Mouse (Mus musculus) gastrocnemius, postnatal 14 days (tissue): ENCODE data around the gene Nfix. TPM values are rescaled to one million over a fixed set of nuclear protein-coding genes. Genes with fewer than 3 reads are reported as not detected.
A peak's percentile ranks its signal among the peaks of the same experiment; 100 is the strongest.
"Not testable (repeated sequence)": the region's sequence is repeated elsewhere in the genome, so short reads cannot be mapped to it uniquely, and the experiment has no call there.

Source experiments
- DNase-seq: peaks from one replicate; pipeline ENCODE4 v3.0.0; 2021; ENCODE audit warnings: mixed read lengths
- intact Hi-C: fragments of 180-260 bp; cut with DNase I; formaldehyde crosslinking; loops from one replicate; pipeline ENCODE4 v1.15.1; 2025; ENCODE audit warnings: low total_unique reads
- total RNA-seq, 2 experiments: library from RNA; stranded (reverse); gene quantifications; 2 replicates each; pipeline ENCODE4 v1.2.3; 2021

The Nfix gene
- total RNA-seq, 2 experiments from 2014 or later: 531 to 566 TPM

DNA sequence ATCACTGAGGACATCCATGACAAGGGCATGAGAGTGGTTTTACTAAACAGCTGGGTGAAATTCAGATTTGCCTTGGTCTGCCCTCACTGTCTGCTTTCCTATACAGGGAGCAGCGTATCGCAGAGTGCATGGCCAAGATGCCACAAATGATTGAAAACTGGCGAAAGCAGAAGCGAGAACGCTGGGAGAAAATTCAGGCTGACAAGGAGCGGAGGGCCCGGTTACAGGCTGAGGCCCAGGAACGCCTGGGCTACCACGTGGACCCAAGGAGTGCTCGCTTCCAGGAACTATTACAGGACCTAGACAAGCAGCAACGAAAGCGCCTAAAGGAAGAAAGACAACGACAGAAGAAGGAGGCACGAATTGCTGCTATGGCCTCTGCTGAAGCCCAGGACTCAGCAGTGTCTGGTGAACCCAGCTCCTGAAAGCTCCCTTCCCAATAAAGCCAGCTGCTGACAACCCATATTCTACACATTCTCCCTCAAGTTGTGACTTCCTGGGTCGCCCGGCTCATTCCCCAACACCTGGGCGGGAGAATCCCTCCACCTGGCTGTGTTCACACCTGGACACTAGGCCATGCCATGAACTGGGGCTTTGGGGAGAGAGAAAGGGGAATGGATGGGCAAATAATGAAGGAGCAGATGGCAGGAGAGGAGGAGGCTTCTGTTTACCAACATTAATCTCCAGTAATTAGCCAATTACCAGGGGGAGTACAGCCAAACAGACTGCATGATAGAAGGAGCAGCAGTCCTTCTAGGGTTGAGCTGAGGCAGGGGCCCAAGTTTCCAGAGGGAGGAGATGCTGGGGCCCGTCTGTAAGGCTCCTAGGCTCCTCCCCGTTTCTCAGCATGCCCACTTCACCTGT is 34.1 kb upstream of the Nfix start:
- intact Hi-C loops: no loop called here

DNA sequence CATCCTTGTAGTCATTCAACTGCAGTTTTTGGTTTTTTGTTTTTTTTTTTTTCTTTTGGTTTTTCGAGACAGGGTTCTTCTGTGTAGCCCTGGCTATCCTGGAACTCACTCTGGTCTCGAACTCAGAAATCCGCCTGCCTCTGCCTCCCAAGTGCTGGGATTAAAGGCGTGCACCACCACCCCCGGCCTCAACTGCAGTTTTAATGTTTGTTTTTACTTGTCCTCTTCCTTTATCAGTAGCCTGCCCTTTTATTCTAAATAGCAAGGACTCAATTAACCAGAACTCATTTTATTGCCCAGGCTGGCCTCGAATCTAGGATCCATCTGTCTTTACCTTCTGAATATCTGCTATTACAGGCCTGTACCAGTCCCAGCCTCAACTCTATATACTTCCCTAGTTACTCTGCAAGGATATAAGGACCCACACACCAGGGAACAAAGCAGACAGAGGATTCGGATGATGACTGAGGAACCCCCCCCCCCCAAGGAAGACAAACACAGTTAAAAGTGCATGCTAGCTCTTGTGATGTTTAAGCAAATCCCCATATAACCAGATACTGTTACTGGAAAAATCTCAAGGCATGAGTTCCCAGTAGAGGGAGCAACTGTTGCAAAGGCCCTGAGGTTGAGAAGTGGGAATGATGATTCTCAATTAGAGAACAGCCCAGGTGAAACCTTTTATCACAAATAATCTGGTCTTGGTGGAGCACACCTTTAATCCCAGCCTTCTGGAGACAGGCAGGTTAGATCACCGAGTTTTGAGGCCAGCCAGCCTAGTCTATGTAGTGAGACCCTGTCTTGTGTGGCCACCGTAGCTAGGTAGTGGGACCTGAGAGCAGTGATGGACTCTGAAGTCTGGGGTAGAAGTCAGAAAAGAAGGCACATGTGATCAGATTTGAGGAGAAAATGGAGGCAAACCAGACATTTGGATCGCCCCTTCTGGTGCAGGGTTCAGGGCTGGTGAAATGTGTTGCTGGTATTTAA is 32.9 kb upstream of the Nfix start:
- intact Hi-C loops: no loop called here
- no peak for DNase-seq

More for the DNA sequence above, 34.1 kb upstream of the Nfix start:
- no peak for DNase-seq

DNA sequence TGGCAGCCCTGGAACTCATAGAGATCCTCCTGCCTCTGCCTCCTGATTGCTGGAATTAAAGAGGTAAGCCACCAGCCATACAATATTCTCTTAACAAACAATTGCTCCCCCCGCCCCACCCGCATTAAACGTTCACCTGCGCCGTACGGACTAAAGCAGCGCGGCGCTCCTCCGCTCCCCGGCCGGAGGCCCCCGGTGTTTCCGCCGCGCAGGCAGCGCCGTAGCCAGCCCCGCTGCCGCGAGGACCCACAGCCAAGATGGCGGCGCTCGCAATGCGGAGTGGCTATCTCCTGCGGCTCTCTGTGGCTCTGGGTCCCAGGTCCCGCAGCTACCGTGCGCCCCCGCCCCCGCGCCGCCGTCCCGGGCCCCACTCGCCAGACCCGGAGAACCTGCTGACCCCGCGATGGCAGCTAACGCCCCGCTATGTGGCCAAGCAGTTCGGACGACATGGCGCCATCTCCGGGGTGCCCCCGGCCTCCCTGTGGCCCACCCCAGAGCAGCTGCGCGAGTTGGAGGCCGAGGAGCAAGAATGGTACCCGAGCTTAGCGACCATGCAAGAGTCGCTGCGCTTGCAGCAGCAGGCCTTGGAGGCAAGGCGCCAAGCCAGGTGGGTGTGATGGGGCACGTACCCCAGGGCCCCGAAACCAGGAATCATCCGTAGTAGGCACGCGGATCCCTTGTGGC is 32.0 kb upstream of the Nfix start:
- peak; percentile 79 for DNase-seq
- intact Hi-C loops: no loop called here

- intact Hi-C loops: no loop called here
- no peak for DNase-seq
Observed at GRCm38 (mm10) chr8:84831490-84831889, 31.3 kb upstream of the Nfix start, which contains the start of gene Gadd45gip1. TSS of gene Gadd45gip1 (plus strand) at chr8:84831522.

DNA sequence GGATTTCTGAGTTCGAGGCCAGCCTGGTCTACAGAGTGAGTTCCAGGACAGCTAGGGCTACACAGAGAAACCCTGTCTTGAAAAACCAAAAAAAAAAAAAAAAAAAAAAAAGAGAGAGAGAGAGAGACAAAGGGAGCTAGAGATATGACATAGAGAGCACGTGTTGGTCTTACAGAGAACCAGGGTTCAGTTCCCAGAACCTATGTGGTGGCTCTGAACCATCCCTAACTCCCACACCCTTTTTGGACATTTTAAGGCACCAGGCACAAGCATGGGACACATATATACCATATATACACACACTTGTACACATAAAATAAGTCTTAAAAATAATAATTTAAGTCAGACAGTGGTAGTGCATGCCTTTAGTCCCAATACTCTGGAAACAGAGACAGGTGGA is 26.4 kb upstream of the Nfix start:
- intact Hi-C loops, DNase-seq: not testable (repeated sequence)

GRCm38 (mm10) chr8:84825636-84826035 is 25.5 kb upstream of the Nfix start:
- intact Hi-C loops: no loop called here
- no peak for DNase-seq

GRCm38 (mm10) chr8:84823653-84824052 is 23.5 kb upstream of the Nfix start:
- DNase-seq: peak; percentile 58
- intact Hi-C loops: no loop called here

- DNase-seq: no peak
- intact Hi-C loops: no loop called here
Observed at GRCm38 (mm10) chr8:84822723-84823122, 22.6 kb upstream of the Nfix start, which contains the start of gene Dand5. TSS of gene Dand5 (minus strand) at chr8:84822823.

- DNase-seq: no peak
- intact Hi-C loops: loop anchor here (5.0 kb wide), 1 partner anchor 224 kb away; no protein-coding TSS in a partner anchor
Observed at GRCm38 (mm10) chr8:84816117-84816516, 16.0 kb upstream of the Nfix start.

- intact Hi-C loops: loop anchor here (5.0 kb wide), 1 partner anchor 223 kb away; no protein-coding TSS in a partner anchor
- peak; percentile 97 for DNase-seq
Observed at GRCm38 (mm10) chr8:84815547-84815946, 15.4 kb upstream of the Nfix start.

- intact Hi-C loops: loop anchor here (5.0 kb wide), 2 partner anchors 77 to 222 kb away; no protein-coding TSS in a partner anchor
- DNase-seq: peak; percentile 66
Observed at GRCm38 (mm10) chr8:84814555-84815441, 14.7 kb upstream of the Nfix start.

DNA sequence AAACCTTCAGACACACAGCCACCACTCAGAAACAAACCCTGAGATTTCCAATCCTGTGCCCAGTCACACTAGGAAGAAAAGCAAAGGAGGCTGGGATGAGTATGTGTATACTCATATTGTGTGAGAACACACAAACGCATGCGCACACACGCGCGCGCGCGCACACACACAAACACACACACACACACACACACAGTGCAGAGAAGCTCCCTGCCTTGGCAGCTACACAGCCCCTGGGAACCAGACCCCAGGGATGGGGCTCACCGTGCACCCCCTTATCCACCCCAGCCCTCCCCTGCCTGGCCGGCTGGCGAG is 14.1 kb upstream of the Nfix start:
- intact Hi-C loops: loop anchor here (5.0 kb wide), 1 partner anchor 77 kb away; no protein-coding TSS in a partner anchor
- DNase-seq: no peak

GRCm38 (mm10) chr8:84813830-84814229 is 13.7 kb upstream of the Nfix start:
- intact Hi-C loops: loop anchor here (2.0 to 5.0 kb wide), 2 partner anchors 77 to 105 kb away; no protein-coding TSS in a partner anchor
- no peak for DNase-seq

- peak; percentile 80 for DNase-seq
- intact Hi-C loops: loop anchor here (2.0 to 5.0 kb wide), 2 partner anchors 76 to 104 kb away; no protein-coding TSS in a partner anchor
Observed at GRCm38 (mm10) chr8:84813059-84813458, 12.9 kb upstream of the Nfix start.

DNA sequence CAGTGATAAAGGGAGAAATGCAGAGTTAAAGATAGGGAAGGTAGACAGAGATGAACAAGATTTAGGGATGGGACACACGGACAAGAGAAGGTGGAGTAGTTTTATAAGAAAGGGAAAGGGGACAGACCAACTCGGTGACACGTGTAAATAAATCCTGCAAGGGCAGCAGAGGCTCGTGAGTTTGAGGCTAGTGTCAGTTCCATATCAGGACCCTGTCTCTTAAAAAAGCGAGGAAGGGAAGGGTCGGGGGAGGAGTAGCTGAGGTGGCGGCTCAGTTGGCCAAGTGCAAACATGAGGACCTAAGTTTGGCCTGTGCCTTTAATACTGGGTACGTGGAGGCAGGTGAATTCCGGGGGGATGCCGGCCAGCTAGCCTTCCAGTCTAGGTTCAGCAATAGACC is 11.2 kb upstream of the Nfix start:
- intact Hi-C loops: loop anchor here (5.0 kb wide), 1 partner anchor 74 kb away; no protein-coding TSS in a partner anchor

DNA sequence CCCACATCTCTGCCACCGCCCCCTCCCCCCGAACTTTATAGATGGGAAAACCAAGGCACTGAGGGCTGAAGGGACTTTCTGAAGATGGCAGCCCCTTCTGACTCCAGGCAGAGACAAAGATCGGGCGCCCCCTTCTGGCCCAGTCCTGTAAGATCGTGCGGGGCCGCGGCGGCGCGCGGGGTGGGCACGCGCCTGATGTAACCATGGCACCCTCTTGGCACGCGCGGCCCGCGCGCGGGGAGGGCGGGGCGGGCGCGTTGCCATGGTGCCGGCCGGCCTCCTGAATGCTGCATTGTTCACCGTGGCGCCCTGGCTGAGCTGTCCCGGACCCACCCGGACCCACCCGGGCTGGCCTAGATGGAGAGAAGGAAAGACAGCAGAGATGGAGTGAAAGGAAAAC is 10.8 kb upstream of the Nfix start:
- DNase-seq: peak; percentile 92
- intact Hi-C loops: loop anchor here (5.0 kb wide), 1 partner anchor 74 kb away; no protein-coding TSS in a partner anchor

More for the DNA sequence above, 11.2 kb upstream of the Nfix start:
- no peak for DNase-seq

GRCm38 (mm10) chr8:84809941-84810280 is 9.8 kb upstream of the Nfix start:
- intact Hi-C loops: loop anchor here (5.0 kb wide), 2 partner anchors 58 to 73 kb away; no protein-coding TSS in a partner anchor
- DNase-seq: no peak
